Mouse (Mus musculus) thymus, postnatal 0 days (tissue): ENCODE results near the gene Inca1. TPM values are rescaled to one million over a fixed set of nuclear protein-coding genes. Genes with fewer than 3 reads are reported as not detected.

ENCODE experiments used
- DNase-seq: peaks from one replicate; pipeline ENCODE4 v3.0.0-alpha.2; 2015; ENCODE audit warnings: low spot score
- polyA plus RNA-seq: library from polyadenylated mRNA; unstranded; fragments of >200 nt; fragmentation: Nextera tagmentation; extraction: Ambion mirVana; gene quantifications from 2 replicates; pipeline ENCODE4 v1.2.1, GENCODE M21; 2015

Inca1 gene
- polyA plus RNA-seq, 1 experiment from 2014 or later: 0.75 TPM

DNA sequence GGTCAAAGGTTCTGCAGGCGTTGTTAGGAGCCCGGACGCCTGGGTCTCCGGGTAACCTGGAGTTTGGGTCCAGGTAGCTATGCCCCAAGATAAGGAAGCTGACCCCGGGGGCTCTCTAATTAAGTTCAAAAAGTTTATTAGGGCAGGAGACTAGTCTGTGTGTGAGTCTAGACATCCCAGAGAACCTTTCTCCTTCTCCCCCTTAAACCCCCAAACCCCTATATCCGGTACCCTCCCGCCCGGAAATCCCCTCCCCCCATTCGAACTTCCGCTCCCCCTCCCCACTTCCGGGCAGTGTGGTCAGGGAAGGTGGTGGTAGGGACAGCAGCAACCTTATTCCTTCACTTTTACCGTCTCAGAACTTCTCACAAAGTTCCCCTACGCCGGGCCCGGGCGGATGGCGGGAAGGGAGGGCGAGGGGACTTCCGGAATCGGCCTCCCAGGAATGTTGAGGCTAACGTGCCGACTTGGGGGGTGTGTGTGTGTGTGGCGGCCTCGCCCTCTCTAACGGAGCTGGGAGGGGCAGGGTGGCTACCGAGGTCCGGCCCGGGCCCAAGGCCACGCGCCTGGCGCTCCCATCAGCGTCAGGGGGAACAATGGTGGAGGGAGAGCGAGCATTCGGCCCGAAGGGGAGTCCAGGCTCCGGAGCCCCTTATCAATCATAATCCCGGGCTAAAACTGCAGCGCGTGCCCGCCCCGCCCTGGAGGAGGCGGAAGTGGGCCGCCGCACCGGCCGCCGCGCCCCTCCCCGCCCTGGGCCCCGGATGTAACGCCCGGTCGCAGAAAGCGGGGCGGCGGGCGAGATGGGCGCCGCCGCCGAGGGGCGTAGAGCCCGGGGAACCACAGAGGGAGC lies 46.4 kb downstream of the Inca1 start:
- DNase-seq: peak; percentile 82

GRCm38 (mm10) chr11:70652884-70653344 lies 47.0 kb downstream of the Inca1 start:
- DNase-seq: no peak

- DNase-seq: peak; percentile 81
Observed at GRCm38 (mm10) chr11:70652029-70652883, 47.7 kb downstream of the Inca1 start.

- DNase-seq: no peak
Observed at GRCm38 (mm10) chr11:70651391-70651790, 48.6 kb downstream of the Inca1 start.

DNA sequence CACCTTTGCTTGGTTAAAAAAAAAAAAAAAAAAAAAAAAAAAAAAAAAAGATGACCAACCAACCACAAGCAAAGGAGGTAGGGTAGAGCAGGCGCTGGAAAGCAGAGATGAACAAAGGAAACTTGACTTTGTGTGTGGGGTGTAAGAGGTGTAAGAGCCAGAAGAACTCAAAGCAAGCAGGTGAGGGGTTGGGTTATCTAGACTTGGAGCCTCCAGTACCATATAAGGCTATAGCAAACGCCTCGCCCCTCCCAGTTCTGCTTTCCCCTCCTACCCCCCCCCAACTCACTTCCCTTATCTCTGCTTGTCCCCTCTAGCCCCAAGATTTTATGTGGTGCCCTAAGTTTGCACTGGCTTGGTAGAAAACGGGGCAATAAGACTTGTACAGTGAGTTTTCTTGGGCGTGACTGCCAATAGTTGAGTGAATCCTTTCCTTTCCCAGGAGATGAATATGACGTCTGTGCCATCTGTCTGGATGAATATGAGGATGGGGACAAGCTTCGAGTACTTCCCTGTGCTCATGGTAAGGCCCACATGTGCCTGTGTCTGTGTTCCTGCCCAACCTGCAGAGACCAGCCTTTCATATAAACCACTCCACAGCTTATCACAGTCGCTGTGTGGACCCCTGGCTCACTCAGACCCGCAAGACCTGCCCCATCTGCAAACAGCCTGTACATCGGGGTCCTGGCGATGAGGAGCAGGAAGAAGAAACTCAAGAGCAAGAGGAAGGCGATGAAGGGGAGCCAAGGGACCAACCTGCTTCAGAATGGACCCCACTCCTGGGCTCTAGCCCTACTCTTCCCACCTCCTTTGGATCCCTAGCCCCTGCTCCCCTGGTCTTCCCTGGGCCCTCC lies 49.4 kb downstream of the Inca1 start:
- DNase-seq: peak; percentile 68

GRCm38 (mm10) chr11:70649185-70649734 lies 50.7 kb downstream of the Inca1 start:
- DNase-seq: no peak

DNA sequence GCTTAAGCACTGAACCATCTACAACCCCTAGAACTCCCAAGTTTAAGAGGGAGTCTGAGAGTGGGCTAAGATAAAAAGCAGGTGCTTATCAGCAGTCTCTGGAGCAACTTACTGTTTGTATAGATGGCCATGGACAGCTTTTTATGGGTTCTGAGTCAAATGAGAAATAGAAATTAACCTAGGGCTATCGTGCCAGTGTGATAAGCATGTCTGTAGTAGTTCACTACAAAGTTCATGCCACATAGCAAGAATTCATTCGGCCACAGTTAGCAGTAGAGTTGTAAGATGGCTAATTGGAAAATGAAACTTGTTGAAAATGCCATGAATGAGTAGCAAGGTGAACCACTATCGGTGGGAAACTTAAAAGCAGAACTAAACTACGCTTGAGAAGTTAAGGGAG lies 51.4 kb downstream of the Inca1 start:
- no peak for DNase-seq

DNA sequence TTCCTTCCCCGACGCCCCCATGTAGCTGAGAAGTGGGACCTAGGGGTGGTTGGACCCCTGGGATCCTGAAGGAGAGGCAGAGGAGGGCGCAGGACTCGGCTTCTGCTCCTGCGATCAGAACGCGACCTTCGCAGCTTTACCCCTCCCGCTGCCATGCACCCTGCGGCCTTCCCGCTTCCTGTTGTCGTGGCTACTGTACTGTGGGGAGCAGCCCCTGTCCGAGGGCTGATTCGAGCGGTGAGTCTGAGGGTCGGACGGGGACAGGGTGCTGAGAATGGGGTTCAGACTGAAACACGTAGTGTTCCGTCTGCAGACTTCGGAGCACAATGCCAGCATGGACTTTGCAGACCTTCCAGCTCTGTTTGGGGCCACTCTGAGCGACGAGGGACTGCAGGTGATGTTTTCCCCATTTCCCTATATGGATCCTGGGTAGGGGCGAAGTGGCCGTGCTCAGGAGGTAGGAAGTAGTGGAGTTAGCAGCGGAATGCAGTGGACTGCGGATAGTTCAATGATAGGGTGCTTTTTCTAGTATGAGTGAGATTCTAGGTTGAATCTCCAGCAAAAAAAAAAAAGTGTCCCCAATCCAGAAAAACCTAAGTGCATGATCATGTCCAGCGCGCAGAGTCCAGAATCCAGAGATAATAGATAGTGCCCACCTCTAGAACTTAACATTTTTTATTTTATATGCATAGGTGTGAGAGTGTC lies 52.1 kb downstream of the Inca1 start:
- DNase-seq: no peak

DNA sequence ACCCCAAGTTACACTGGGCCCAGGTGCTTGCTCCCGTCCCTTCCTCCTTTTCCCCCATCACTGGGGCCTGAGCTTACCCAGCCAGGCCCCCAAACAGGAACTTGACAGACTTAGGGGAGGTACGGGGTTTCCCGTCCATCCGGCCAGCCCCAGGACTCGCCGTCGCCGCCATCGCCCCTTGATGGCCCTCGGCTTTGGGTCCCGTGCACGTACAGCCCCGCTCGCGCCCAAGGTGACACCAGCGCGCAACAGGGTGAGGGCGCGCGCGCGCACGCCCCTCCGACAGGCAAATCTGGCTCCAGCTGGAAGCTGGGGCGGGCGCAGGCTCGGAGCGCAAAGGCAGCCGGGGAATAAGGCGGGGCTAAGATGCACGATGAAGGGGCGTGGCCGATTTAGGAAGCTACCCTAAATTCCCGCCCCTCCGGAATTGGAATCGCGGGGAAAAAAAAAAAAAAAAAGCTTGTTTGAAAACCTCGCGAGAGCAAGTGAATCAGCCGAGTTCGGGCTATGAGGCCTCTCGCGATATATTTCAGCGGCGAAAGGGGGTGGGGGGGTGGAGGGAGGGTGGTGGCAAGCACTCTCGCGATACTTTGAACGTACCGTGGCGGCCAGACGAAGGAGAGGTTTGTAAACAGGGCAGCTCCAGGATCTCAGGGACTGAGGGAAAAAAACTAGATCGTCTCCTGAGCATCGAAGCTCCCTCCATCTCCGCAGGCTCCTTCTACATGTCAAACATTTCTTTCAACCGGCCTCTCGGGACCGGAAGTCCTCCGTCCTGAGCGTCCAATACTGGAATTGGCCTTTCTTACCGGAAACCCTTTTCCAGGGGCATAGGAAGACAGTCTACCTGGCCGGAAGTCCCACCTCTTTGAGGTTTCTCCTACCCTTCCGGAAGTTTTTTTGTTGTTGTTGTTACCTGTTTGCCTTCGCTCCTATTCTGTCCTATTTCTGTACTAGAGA lies 53.0 kb downstream of the Inca1 start, which contains the start of the genes Rnf167 and Slc25a11:
Gene Rnf167 (plus strand): TSS at position 545 of the 960 bp plus-strand sequence.
Gene Slc25a11 (minus strand): TSS at position 789 of the 960 bp plus-strand sequence.
- peak; percentile 99 for DNase-seq

GRCm38 (mm10) chr11:70646259-70646555 lies 53.7 kb downstream of the Inca1 start:
- DNase-seq: no peak

DNA sequence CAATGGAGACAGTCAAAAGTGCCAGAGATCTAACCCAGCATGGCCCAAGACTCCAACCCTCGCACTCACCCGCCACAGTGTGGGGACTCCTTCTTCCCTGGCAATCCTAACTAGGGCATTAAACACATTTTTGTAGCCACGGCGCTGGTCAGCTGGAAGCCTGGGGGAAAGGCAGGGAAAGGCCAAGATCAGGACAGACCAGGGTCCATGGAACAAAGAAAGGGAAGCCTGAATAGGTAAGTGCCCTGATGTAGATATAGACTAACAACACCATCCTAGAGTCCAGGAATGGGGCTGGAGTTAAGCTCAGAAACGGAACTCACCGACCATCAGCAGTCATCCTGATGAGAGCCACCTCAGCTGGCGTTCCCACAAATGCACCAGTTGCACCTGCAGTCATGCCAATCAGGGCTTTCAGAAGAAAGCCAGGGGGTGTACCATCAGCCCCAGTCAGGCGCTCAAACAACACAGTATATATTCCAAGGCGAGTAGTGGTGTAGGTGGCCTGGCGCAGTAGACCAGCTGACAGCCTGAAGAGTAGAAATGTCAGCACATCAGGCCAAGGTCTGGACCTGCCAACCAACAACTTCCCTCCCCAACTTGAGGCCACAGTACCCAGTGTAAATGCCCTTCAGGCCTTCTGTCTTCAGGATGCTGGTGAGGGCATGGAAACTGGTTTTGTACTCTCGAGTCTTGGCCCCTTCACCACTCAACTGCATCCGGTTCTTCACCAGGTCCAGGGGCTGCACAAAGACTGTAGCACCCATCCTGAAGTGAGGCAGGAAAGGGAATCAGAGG lies 54.3 kb downstream of the Inca1 start:
- DNase-seq: no peak

DNA sequence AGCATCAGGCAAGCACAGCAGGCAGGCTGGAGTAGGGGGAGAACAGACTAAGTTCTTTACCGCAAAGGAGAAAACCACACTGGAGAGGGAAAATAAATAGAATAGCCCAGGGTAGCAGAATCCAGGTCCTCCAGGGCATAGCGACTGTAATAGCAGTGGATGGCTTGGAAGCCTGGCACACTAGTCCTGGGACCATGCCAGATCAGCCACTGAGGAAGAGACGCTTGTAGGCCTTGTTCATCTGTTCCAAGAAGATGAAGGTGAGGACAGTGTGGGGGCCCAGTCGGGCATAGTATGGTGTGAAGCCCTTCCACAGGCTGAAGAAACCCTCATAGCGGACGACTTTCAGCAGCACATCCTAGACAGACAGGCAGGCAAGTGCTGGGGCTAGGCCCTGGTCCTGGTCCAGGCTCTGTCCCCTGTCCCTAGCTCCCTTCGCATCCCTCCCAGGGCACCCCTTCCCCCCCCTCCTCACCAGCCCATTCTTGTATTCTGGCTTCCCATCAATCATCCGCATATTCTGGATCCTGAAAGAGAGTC lies 55.3 kb downstream of the Inca1 start:
- DNase-seq: no peak

DNA sequence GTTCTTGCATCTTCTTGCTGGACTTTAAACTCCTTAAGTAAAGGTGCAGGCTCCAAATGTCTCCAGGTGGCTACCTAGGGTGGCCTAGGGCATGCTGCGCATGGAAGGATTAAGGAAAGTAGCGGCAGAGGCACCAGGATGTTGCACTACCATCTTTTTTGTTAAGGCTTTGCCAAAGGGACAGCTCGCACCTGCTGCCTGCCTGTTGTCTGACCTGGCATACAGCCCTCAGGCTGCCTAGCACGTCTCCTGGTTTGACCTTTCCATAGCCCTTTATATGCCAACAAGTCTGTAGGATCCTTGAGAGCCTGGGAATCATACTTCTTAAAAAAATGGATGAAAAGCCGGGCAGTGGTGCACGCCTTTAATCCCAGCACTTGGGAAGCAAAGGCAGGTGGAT lies 56.9 kb downstream of the Inca1 start:
- no peak for DNase-seq

DNA sequence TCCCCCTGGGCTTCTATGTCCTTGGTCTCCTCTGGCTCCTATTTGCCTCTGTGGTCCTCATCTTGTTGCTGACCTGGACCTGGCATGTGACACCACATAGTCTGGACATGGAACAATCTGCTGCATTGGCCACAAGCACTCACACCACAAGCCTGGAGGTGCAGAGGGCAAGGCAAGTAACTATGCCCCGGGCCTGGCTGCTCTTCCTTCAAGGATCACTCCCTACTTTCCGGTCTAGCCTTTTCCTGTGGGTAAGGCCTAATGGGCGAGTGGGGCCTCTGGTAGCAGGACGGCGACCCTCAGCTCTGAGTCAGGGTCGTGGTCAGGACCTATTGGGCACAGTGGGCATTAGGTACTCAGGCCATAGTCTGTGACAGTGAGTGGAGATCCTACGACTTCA lies 58.7 kb downstream of the Inca1 start:
- DNase-seq: no peak

DNA sequence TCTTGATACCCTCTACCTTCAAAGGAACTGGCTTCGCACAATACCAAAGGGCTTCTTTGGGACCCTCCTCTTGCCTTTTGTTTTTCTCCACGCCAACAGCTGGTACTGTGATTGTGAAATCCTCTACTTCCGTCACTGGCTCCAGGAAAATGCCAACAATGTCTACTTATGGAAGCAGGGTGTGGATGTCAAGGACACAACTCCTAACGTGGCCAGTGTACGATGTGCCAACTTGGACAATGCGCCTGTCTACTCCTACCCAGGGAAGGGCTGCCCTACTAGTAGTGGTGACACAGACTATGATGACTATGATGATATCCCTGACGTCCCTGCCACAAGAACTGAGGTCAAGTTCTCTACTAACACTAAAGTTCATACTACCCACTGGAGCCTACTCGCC lies 60.0 kb downstream of the Inca1 start:
- DNase-seq: no peak

DNA sequence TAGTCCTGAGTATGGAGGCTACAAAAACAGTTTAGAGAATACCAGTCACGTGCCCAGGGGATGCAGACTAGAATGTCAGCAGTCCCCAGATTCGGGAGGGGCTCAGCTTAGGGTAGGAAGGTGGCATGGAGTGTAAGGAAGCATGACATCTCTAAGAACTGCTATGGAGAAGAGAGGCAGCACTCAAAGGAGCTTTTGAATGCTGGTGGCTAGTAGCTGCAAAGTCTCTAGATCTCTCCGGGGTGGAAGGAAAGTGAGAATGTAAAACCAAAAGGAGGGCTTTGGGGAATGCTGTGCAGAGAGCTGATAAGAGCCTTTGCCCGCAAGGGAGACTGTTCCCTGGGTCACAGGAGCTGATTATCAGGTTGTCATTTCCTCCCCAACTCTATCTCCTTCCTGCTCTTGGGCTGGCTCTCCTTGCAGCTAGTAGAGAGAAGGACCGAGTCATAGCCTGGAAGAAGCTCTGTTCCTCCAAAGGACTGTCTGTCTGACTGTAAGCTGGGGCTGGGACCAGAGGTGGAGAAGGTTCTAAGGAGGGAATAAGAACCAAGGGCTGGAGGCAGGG lies 61.2 kb downstream of the Inca1 start, which contains the start of gene Gp1ba:
Gene Gp1ba (plus strand): TSS at position 409 of the 565 bp plus-strand sequence.
- no peak for DNase-seq
